Mouse (Mus musculus) testis, adult 2 months (tissue): ENCODE results near the gene Ccl2. TPM values are rescaled to one million over a fixed set of nuclear protein-coding genes. Genes with fewer than 3 reads are reported as not detected.

Experiments
- H3K27ac ChIP-seq: fragments of 200-500 bp; 2 replicates; pipeline ENCODE4 v1.5.1; 2012; ENCODE audit warnings: low read depth, low read length; ENCODE audit not compliant: control insufficient read depth, insufficient read depth
- H3K27me3 ChIP-seq: fragments of 200-500 bp; 2 replicates; pipeline ENCODE4 v1.6.1; 2012; ENCODE audit warnings: mild to moderate bottlenecking, low read length, moderate library complexity; ENCODE audit not compliant: control insufficient read depth, insufficient read depth
- H3K36me3 ChIP-seq: fragments of 200-500 bp; 2 replicates; pipeline ENCODE4 v1.6.1; 2012; ENCODE audit warnings: mild to moderate bottlenecking, low read length; ENCODE audit not compliant: control insufficient read depth, insufficient read depth
- H3K4me1 ChIP-seq: fragments of 200-500 bp; 2 replicates; pipeline ENCODE4 v1.6.1; 2012; ENCODE audit warnings: low read length; ENCODE audit not compliant: control insufficient read depth, insufficient read depth
- H3K4me3 ChIP-seq: fragments of 200-500 bp; 2 replicates; pipeline ENCODE4 v1.5.1; 2012; ENCODE audit warnings: low read depth, mild to moderate bottlenecking, low read length, moderate library complexity, mixed read lengths; ENCODE audit not compliant: control insufficient read depth
- CTCF ChIP-seq: fragments of 200-500 bp; IDR thresholded peaks from 2 replicates; pipeline ENCODE4 v1.5.1; 2012; ENCODE audit warnings: low read depth, mild to moderate bottlenecking, inconsistent platforms, low read length, moderate library complexity; ENCODE audit not compliant: control insufficient read depth, insufficient read depth, insufficient replicate concordance
- POLR2A ChIP-seq: fragments of 200-500 bp; IDR thresholded peaks from 2 replicates; pipeline ENCODE4 v1.6.1; 2012; ENCODE audit warnings: low read depth, mild to moderate bottlenecking, inconsistent platforms, low read length, moderate library complexity; ENCODE audit not compliant: control insufficient read depth
- polyA plus RNA-seq: library from polyadenylated mRNA; depleted of rRNA; stranded (reverse); fragments of >200 nt; gene quantifications from 2 replicates; pipeline ENCODE4 v1.2.3, GENCODE M21; 2012

Gene Ccl2
- polyA plus RNA-seq, 1 experiment, result 0.15 TPM

- Histone ChIP-seq H3K4me3 (no peak overlapping the region), H3K36me3 (no peaks in the 10 kb centered on the region), H3K27ac (no peak overlapping the region), H3K4me1 (no peaks in the 10 kb centered on the region), H3K27me3 (no peaks in the 10 kb centered on the region)
- no peak for TF ChIP-seq POLR2A
- TF ChIP-seq CTCF, result no peak
These were observed 15.6 kb upstream of the Ccl2 start for GRCm38 (mm10) chr11:82019793-82020192.

GRCm38 (mm10) chr11:82021406-82021805, 14.0 kb upstream of the Ccl2 start:
- H3K4me3 ChIP-seq, result no peak overlapping the region
- no peak for TF ChIP-seq POLR2A
- no peak for TF ChIP-seq CTCF
- no peak overlapping the region for H3K27ac ChIP-seq

GRCm38 (mm10) chr11:82022504-82023056, 12.8 kb upstream of the Ccl2 start:
- H3K27me3 ChIP-seq, result no peaks in the 10 kb centered on the region

More at GRCm38 (mm10) chr11:82021406-82021805, 14.0 kb upstream of the Ccl2 start:
- no peaks in the 10 kb centered on the region for H3K4me1 ChIP-seq
- H3K36me3 ChIP-seq, result no peaks in the 10 kb centered on the region
- no peaks in the 10 kb centered on the region for H3K27me3 ChIP-seq

GRCm38 (mm10) chr11:82023769-82024168, 11.6 kb upstream of the Ccl2 start:
- TF ChIP-seq CTCF, result no peak
- TF ChIP-seq POLR2A, result no peak
- H3K36me3 ChIP-seq, result no peaks in the 10 kb centered on the region
- no peak overlapping the region for H3K27ac ChIP-seq
- no peak overlapping the region for H3K4me3 ChIP-seq
- no peaks in the 10 kb centered on the region for H3K27me3 ChIP-seq
- H3K4me1 ChIP-seq, result no peaks in the 10 kb centered on the region

More at GRCm38 (mm10) chr11:82022504-82023056, 12.8 kb upstream of the Ccl2 start:
- no peaks in the 10 kb centered on the region for H3K36me3 ChIP-seq
- TF ChIP-seq CTCF, result no peak
- no peak for TF ChIP-seq POLR2A
- no peak overlapping the region for H3K27ac ChIP-seq
- H3K4me3 ChIP-seq, result peak overlapping the region; percentile 3; the same call in 1 of the 2 replicates
- no peaks in the 10 kb centered on the region for H3K4me1 ChIP-seq

- Histone ChIP-seq H3K4me3 (no peak overlapping the region), H3K27me3 (no peaks in the 10 kb centered on the region), H3K36me3 (no peaks in the 10 kb centered on the region), H3K27ac (no peak overlapping the region), H3K4me1 (no peaks in the 10 kb centered on the region)
- no peak for TF ChIP-seq POLR2A
- TF ChIP-seq CTCF, result no peak
These were observed 5.2 kb upstream of the Ccl2 start for GRCm38 (mm10) chr11:82030171-82030570.

GRCm38 (mm10) chr11:82032136-82032535, 3.2 kb upstream of the Ccl2 start:
- H3K4me1 ChIP-seq, result no peaks in the 10 kb centered on the region
- no peak overlapping the region for H3K27ac ChIP-seq
- TF ChIP-seq CTCF, result no peak
- no peak for TF ChIP-seq POLR2A
- no peak overlapping the region for H3K4me3 ChIP-seq
- no peaks in the 10 kb centered on the region for H3K36me3 ChIP-seq
- H3K27me3 ChIP-seq, result no peaks in the 10 kb centered on the region

GRCm38 (mm10) chr11:82032678-82033344, 2.6 kb upstream of the Ccl2 start:
- H3K27me3 ChIP-seq, result no peaks in the 10 kb centered on the region
- no peaks in the 10 kb centered on the region for H3K36me3 ChIP-seq
- H3K4me1 ChIP-seq, result no peaks in the 10 kb centered on the region
- H3K4me3 ChIP-seq, result no peak overlapping the region
- H3K27ac ChIP-seq, result no peak overlapping the region; the same call in 1 of the 2 replicates
- TF ChIP-seq POLR2A, result no peak
- no peak for TF ChIP-seq CTCF
